Mouse (Mus musculus): Measurements from ENCODE around the gene Abcb4. TPM values are rescaled to one million over a fixed set of nuclear protein-coding genes. Genes with fewer than 3 reads are reported as not detected.

Abcb4 gene
- polyA plus RNA-seq (2017; shearing (Covaris generic)): 1 to 10 TPM in 1 of 2 experiments, under 1 TPM in 1; 0.51 to 1.8 TPM

GRCm38 (mm10) chr5:8893300-8894103 is at the start of gene Abcb4:
TSS of gene Abcb4 (plus strand) at chr5:8893717.

GRCm38 (mm10) chr5:8996686-8997512 is 103.4 kb downstream of the Abcb4 start, which contains the start of gene Crot:
TSS of gene Crot (minus strand) at chr5:8997324.

Other genes starting within 250 kb of the Abcb4 start
- gene Abcb1a, start 233.6 kb upstream of the Abcb4 start, polyA plus RNA-seq (2017; shearing (Covaris generic)): 10 to 100 TPM; 14.2 to 53.5 TPM
- gene Abcb1b, start 95.6 kb upstream of the Abcb4 start, polyA plus RNA-seq (2017; shearing (Covaris generic)): 10 to 100 TPM; 15.5 to 21.4 TPM
- 10 to 100 TPM; 66.8 to 68.3 TPM for gene Crot, start 103.6 kb downstream of the Abcb4 start, polyA plus RNA-seq (2017; shearing (Covaris generic))
- gene Tmem243, start 207.0 kb downstream of the Abcb4 start, polyA plus RNA-seq (2017; shearing (Covaris generic)): 100 to 1,000 TPM; 104 to 141 TPM

Data from inflammation-experienced regulatory T-cells (primary cell).